Mouse (Mus musculus): ENCODE measurements around the gene Wdr20rt. TPM values are rescaled to one million over a fixed set of nuclear protein-coding genes. Genes with fewer than 3 reads are reported as not detected.
"Not testable (repeated sequence)": the region's sequence is repeated elsewhere in the genome, so short reads cannot be mapped to it uniquely, and the experiment has no call there.

The Wdr20rt gene
- total and polyA plus RNA-seq, 3 experiments = not detected

- Histone ChIP-seq H3K4me3 (no peak overlapping the region), H3K9ac (ENCODE audit: low read depth, low read length) (no peak overlapping the region), H3K4me1 (ENCODE audit: control insufficient read depth, insufficient read depth, low read length) (no peaks in the 10 kb centered on the region), H3K27me3 (ENCODE audit: control insufficient read depth, insufficient read depth, low read length) (no peaks in the 10 kb centered on the region), H3K27ac (no peak overlapping the region), H3K36me3 (ENCODE audit: control insufficient read depth, insufficient read depth, low read length) (no peaks in the 10 kb centered on the region), H3K79me2 (replicated peaks; ENCODE audit: control insufficient read depth, insufficient read depth, low read length) (no peaks in the 10 kb centered on the region)
- no peak for DNase-seq
- 86% methylated on average over 6 of the region's 6 CpGs for WGBS
- no peak for TF ChIP-seq EP300 (IDR thresholded peaks at IDR 0.05; ENCODE audit: insufficient read depth, low read depth, low read length)
- no peak for TF ChIP-seq POLR2A (IDR thresholded peaks at IDR 0.05; ENCODE audit: insufficient read depth, low read depth, low read length)
- TF ChIP-seq CTCF (IDR thresholded peaks at IDR 0.05) = no peak
- intact Hi-C loops (cut with DNase I) = no loop called here
Measured at GRCm38 (mm10) chr12:65216404-65216840, 8.9 kb upstream of the Wdr20rt start.

DNA sequence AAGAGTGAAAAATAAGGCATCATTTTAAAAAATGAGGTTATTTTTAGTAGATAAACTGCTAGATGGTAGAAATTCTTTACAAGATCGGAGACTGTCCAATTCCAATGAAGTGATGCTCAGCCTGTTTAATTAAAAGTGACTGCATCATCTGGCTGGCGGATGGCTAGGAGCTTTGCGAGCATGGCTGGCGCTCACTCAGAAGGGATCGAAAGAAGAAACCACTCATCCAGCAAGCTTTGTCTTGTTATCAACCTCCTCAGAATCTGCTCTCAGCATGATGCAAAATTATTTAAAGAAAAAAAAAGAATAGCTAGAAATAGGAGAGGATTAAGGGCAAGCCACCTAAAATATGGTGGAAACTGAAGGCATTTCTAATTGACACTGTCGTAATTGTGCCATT, 3.3 kb downstream of the Wdr20rt start:
- Histone ChIP-seq H3K4me3 (no peak overlapping the region), H3K36me3 (ENCODE audit: control insufficient read depth, insufficient read depth, low read length) (no peaks in the 10 kb centered on the region), H3K79me2 (replicated peaks; ENCODE audit: control insufficient read depth, insufficient read depth, low read length) (no peaks in the 10 kb centered on the region), H3K9ac (ENCODE audit: low read depth, low read length) (no peak overlapping the region), H3K27ac (no peak overlapping the region), H3K4me1 (ENCODE audit: control insufficient read depth, insufficient read depth, low read length) (no peaks in the 10 kb centered on the region), H3K27me3 (ENCODE audit: control insufficient read depth, insufficient read depth, low read length) (no peaks in the 10 kb centered on the region)
- WGBS = 85% methylated on average over 6 of the region's 6 CpGs
- TF ChIP-seq POLR2A (IDR thresholded peaks at IDR 0.05; ENCODE audit: insufficient read depth, low read depth, low read length) = no peak
- no peak for TF ChIP-seq EP300 (IDR thresholded peaks at IDR 0.05; ENCODE audit: insufficient read depth, low read depth, low read length)
- TF ChIP-seq CTCF (IDR thresholded peaks at IDR 0.05) = no peak
- no peak for DNase-seq
- intact Hi-C loops (cut with DNase I) = no loop called here

DNA sequence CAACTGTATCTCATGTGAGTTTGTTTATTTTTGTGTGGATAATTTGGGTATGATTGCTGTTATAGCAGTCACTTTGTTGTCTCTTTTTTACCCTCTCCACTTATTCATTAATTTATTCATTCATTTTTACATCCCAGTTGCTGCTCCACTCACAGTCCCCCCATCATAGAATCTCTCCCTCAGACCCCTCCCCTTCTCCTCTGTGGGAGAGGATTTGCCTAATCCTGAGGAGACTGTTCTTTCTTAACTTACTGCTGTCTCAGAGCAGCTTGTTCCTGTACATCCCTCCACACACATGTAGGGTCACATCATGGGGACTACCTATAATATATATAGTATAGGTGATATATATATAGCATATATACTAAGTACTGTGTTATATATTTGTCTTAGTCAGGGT, 3.7 kb downstream of the Wdr20rt start:
- no peaks in the 10 kb centered on the region for H3K4me1 ChIP-seq (ENCODE audit: control insufficient read depth, insufficient read depth, low read length)
- H3K27me3 ChIP-seq (ENCODE audit: control insufficient read depth, insufficient read depth, low read length) = no peaks in the 10 kb centered on the region
- no peaks in the 10 kb centered on the region for H3K79me2 ChIP-seq (replicated peaks; ENCODE audit: control insufficient read depth, insufficient read depth, low read length)
- H3K27ac ChIP-seq = no peak overlapping the region
- no peak for DNase-seq
- intact Hi-C loops (cut with DNase I) = no loop called here
- no peak overlapping the region for H3K4me3 ChIP-seq
- no peak overlapping the region for H3K9ac ChIP-seq (ENCODE audit: low read depth, low read length)
- no peak for TF ChIP-seq CTCF (IDR thresholded peaks at IDR 0.05)
- no peaks in the 10 kb centered on the region for H3K36me3 ChIP-seq (ENCODE audit: control insufficient read depth, insufficient read depth, low read length)

DNA sequence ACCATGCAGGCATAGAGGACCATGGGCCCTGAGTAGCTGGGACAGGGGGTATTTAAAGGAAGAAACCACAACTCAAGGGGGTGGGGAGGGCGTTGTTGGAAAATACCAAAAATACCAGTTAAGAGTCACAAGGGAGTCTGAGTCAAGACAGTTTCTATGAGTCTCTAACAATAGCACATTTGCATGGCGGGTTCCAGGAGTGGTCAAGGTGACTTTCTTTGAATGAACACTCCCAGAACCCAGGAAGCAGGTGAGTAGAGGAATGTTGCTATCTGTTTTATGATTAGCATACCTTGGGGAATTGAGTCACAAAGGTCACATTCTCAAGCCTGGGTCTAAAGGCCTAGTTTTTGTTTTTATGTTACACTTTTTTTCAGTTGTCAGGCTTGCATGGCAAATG, 7.5 kb downstream of the Wdr20rt start:
- intact Hi-C loops (cut with DNase I); H3K27ac ChIP-seq; H3K27me3 ChIP-seq (ENCODE audit: control insufficient read depth, insufficient read depth, low read length); H3K4me1 ChIP-seq (ENCODE audit: control insufficient read depth, insufficient read depth, low read length); H3K4me3 ChIP-seq; H3K79me2 ChIP-seq (replicated peaks; ENCODE audit: control insufficient read depth, insufficient read depth, low read length); DNase-seq; H3K9ac ChIP-seq (ENCODE audit: low read depth, low read length); H3K36me3 ChIP-seq (ENCODE audit: control insufficient read depth, insufficient read depth, low read length): not testable (repeated sequence)
- 70% methylated on average over 2 of the region's 2 CpGs for WGBS

DNA sequence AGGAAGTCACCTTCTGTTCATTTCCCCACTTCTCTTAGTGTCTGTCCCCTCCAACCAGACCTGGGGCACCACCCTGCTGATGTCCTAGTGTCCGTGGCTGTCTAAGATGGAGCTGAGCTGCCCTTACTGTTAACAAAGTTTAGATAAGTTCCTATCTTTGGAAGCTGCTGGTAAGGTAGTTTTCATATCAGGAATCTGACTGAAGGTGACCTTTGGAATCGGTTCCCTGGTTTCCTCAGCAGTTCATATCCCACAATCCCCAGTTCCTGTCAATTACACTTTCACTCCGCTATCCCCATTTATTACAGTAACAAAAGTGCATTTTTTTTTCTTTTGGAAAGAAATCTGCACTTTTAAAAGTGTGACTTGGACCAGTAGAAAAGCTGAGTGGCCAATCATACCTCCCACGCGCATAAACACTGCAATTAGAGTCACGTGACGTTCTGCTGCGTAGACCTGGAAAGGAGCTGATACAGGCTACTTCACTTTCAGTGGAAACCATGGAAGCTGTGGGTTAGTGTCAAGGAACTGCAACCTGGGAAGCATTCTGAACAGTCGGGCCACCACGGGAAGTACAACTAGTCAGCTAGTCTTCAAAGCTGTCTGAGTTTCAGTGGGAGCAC, 24.9 kb downstream of the Wdr20rt start:
- Histone ChIP-seq H3K27me3 (ENCODE audit: control insufficient read depth, insufficient read depth, low read length) (no peaks in the 10 kb centered on the region), H3K9ac (ENCODE audit: low read depth, low read length) (no peak overlapping the region), H3K79me2 (replicated peaks; ENCODE audit: control insufficient read depth, insufficient read depth, low read length) (no peaks in the 10 kb centered on the region), H3K4me3 (no peak overlapping the region), H3K36me3 (ENCODE audit: control insufficient read depth, insufficient read depth, low read length) (no peaks in the 10 kb centered on the region), H3K4me1 (ENCODE audit: control insufficient read depth, insufficient read depth, low read length) (no peaks in the 10 kb centered on the region), H3K27ac (no peak overlapping the region)
- DNase-seq = no peak
- no peak for TF ChIP-seq POLR2A (IDR thresholded peaks at IDR 0.05; ENCODE audit: insufficient read depth, low read depth, low read length)
- no peak for TF ChIP-seq CTCF (IDR thresholded peaks at IDR 0.05)
- no peak for TF ChIP-seq EP300 (IDR thresholded peaks at IDR 0.05; ENCODE audit: insufficient read depth, low read depth, low read length)
- WGBS = 74% methylated on average over 10 of the region's 10 CpGs
- intact Hi-C loops (cut with DNase I) = no loop called here

- Histone ChIP-seq H3K9ac (ENCODE audit: low read depth, low read length) (no peak overlapping the region), H3K27me3 (ENCODE audit: control insufficient read depth, insufficient read depth, low read length) (no peaks in the 10 kb centered on the region), H3K27ac (no peak overlapping the region), H3K79me2 (replicated peaks; ENCODE audit: control insufficient read depth, insufficient read depth, low read length) (no peaks in the 10 kb centered on the region), H3K4me3 (no peak overlapping the region), H3K36me3 (ENCODE audit: control insufficient read depth, insufficient read depth, low read length) (peaks cover 3% of the 10 kb centered on the region), H3K4me1 (ENCODE audit: control insufficient read depth, insufficient read depth, low read length) (peaks cover 5% of the 10 kb centered on the region)
- no peak for TF ChIP-seq CTCF (IDR thresholded peaks at IDR 0.05)
- TF ChIP-seq EP300 (IDR thresholded peaks at IDR 0.05; ENCODE audit: insufficient read depth, low read depth, low read length) = no peak
- TF ChIP-seq POLR2A (IDR thresholded peaks at IDR 0.05; ENCODE audit: insufficient read depth, low read depth, low read length) = no peak
- DNase-seq = no peak
- intact Hi-C loops (cut with DNase I) = no loop called here
Measured at GRCm38 (mm10) chr12:65256887-65257286, 31.6 kb downstream of the Wdr20rt start.

Measured in heart, adult 2 months (tissue).